15 mouse cellular contexts compared by ENCODE assay signal in the genomic region with DNA sequence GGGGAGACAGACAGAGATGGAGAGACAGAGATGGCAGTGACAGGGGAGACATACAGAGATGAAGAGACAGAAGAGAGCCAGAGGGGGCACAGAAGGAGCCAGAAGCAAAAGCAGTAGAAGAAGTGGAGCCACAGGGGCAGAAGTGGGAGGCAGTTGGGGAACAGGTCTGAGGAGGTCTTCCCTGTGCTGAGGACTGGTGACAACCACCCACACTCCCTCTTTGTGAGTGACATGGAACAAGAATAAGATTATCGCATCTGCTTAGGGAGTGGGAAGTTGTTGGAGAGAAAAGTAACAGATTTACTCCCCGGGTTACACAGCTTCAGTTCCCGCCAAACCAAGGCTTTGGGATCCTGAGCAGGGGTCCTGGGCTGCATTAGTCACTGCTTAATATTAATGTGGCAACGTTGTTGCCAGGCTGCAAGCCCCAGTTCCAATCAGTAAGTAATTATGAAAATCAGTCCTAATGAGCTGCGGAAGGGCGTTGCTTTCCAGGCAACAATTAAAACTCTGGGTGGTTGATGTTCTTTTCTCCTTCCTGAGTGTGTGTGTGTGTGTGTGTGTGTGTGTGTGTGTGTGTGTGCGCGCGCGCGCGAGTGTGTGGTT. TPM values are rescaled to one million over a fixed set of nuclear protein-coding genes. Genes with fewer than 3 reads are reported as not detected.
A peak's percentile ranks its signal among the peaks of the same experiment; 100 is the strongest.
DNase-seq lines count a peak whose midpoint lies in the region; ATAC-seq and TF ChIP-seq lines count a peak whose summit lies in the region.
"Had no signal": no experiment of that assay in that cellular context is flagged by ENCODE, and none has a peak within 500 bp of the region (broad histone marks: within the 10 kb centered on the region; RNA-seq: fewer than 3 reads in every experiment).

No protein-coding gene starts in this region.

- TF ChIP-seq POLR2A in kidney, adult 2 months (IDR thresholded peaks at IDR 0.05; ENCODE audit: low read depth, low read length): no peak

- no peak for ATAC-seq in kidney, embryonic 14.5 days (ENCODE audit: low FRiP score, low TSS enrichment)
- peak; percentile 86 for ATAC-seq in forebrain, embryonic 16.5 days
- ATAC-seq in midbrain, embryonic 13.5 days: peak; percentile 63; the same call in 1 of the 2 replicates
- ATAC-seq in liver, embryonic 12.5 days: no peak
- ATAC-seq: inflammation-experienced regulatory T-cells, adult 6 months had no signal

- H3K4me2 ChIP-seq in kidney, embryonic 14.5 days (replicated peaks; ENCODE audit: low read depth, low read length): no peak overlapping the region
- no peak overlapping the region for H3K4me2 ChIP-seq in forebrain, embryonic 16.5 days (ENCODE audit: low read length)
- H3K4me2 ChIP-seq in midbrain, embryonic 13.5 days (replicated peaks): no peak overlapping the region
- H3K4me2 ChIP-seq in liver, embryonic 12.5 days: no peak overlapping the region
- H3K4me2 ChIP-seq: heart, embryonic 13.5 days; neural tube, embryonic 12.5 days had no signal

- peak; percentile 18 for DNase-seq in kidney, adult 2 months
- DNase-seq in Muller cell, postnatal 12 days (ENCODE audit: inconsistent ontology term): peak; percentile 73
- DNase-seq in testis, postnatal 10 days (ENCODE audit: low spot score): no peak
- DNase-seq in B cell, adult 2 months: no peak
- DNase-seq: adrenal gland, adult 2 months; embryo, embryonic 11 days had no signal

- no peaks in the 10 kb centered on the region for H3K27me3 ChIP-seq in kidney, adult 2 months (replicated peaks; ENCODE audit: control insufficient read depth, insufficient read depth, low read length)
- H3K27me3 ChIP-seq in kidney, embryonic 14.5 days (ENCODE audit: control insufficient read depth, insufficient read depth, low read length): no peaks in the 10 kb centered on the region
- no peaks in the 10 kb centered on the region for H3K27me3 ChIP-seq in forebrain, embryonic 16.5 days (replicated peaks; ENCODE audit: control insufficient read depth, insufficient read depth, low read length)
- no peaks in the 10 kb centered on the region for H3K27me3 ChIP-seq in midbrain, embryonic 13.5 days
- no peaks in the 10 kb centered on the region for H3K27me3 ChIP-seq in liver, embryonic 12.5 days (replicated peaks)
- H3K27me3 ChIP-seq: heart, embryonic 13.5 days; neural tube, embryonic 12.5 days had no signal

- TF ChIP-seq CTCF in kidney, adult 2 months (conservative IDR thresholded peaks at IDR 0.05; ENCODE audit: insufficient read depth, insufficient read length, low read depth, low read length): no peak

- 0 out of 2 replicates have a peak, but pooled peaks cover 8% of the 10 kb centered on the region for H3K4me1 ChIP-seq in kidney, adult 2 months (ENCODE audit: control insufficient read depth, insufficient read depth, low read length)
- H3K4me1 ChIP-seq in kidney, embryonic 14.5 days (ENCODE audit: control insufficient read depth, insufficient read depth, low read length): peaks cover 8% of the 10 kb centered on the region
- H3K4me1 ChIP-seq in forebrain, embryonic 16.5 days (replicated peaks; ENCODE audit: control insufficient read depth, insufficient read depth, low read length): peaks cover 13% of the 10 kb centered on the region
- peaks cover 7% of the 10 kb centered on the region; the same call in 1 of the 2 replicates for H3K4me1 ChIP-seq in midbrain, embryonic 13.5 days (replicated peaks)
- no peaks in the 10 kb centered on the region for H3K4me1 ChIP-seq in liver, embryonic 12.5 days
- H3K4me1 ChIP-seq: neural tube, embryonic 12.5 days had no signal

- no peaks in the 10 kb centered on the region for H3K36me3 ChIP-seq in kidney, adult 2 months (ENCODE audit: control insufficient read depth, insufficient read depth, low read length)
- H3K36me3 ChIP-seq in kidney, embryonic 14.5 days (ENCODE audit: control insufficient read depth, insufficient read depth, low read length): no peaks in the 10 kb centered on the region
- H3K36me3 ChIP-seq in forebrain, embryonic 16.5 days (ENCODE audit: control insufficient read depth, insufficient read depth): no peaks in the 10 kb centered on the region
- H3K36me3 ChIP-seq in midbrain, embryonic 13.5 days: no peaks in the 10 kb centered on the region
- no peaks in the 10 kb centered on the region for H3K36me3 ChIP-seq in liver, embryonic 12.5 days
- H3K36me3 ChIP-seq: heart, embryonic 13.5 days; neural tube, embryonic 12.5 days had no signal

- no peak overlapping the region for H3K9ac ChIP-seq in kidney, embryonic 14.5 days (ENCODE audit: low read depth, low read length)
- no peak overlapping the region for H3K9ac ChIP-seq in forebrain, embryonic 16.5 days (replicated peaks; ENCODE audit: low read depth, low read length)
- no peak overlapping the region for H3K9ac ChIP-seq in midbrain, embryonic 13.5 days (replicated peaks)
- H3K9ac ChIP-seq in liver, embryonic 12.5 days: no peak overlapping the region
- H3K9ac ChIP-seq: heart, embryonic 13.5 days; neural tube, embryonic 12.5 days had no signal

- no peaks in the 10 kb centered on the region for H3K9me3 ChIP-seq in kidney, embryonic 14.5 days (ENCODE audit: control insufficient read depth, low read length)
- no peaks in the 10 kb centered on the region for H3K9me3 ChIP-seq in forebrain, embryonic 16.5 days (ENCODE audit: control insufficient read depth, low read length)
- H3K9me3 ChIP-seq in midbrain, embryonic 13.5 days: no peaks in the 10 kb centered on the region
- no peaks in the 10 kb centered on the region for H3K9me3 ChIP-seq in liver, embryonic 12.5 days (replicated peaks)
- H3K9me3 ChIP-seq: heart, embryonic 13.5 days; neural tube, embryonic 12.5 days had no signal

- H3K27ac ChIP-seq in kidney, adult 2 months (ENCODE audit: insufficient read depth, low read depth, low read length): no peak overlapping the region
- no peak overlapping the region for H3K27ac ChIP-seq in kidney, embryonic 14.5 days (ENCODE audit: low read depth, low read length)
- no peak overlapping the region for H3K27ac ChIP-seq in forebrain, embryonic 16.5 days (ENCODE audit: low read length)
- H3K27ac ChIP-seq in midbrain, embryonic 13.5 days: no peak overlapping the region
- no peak overlapping the region for H3K27ac ChIP-seq in liver, embryonic 12.5 days
- H3K27ac ChIP-seq: heart, embryonic 13.5 days; macrophage; neural tube, embryonic 12.5 days had no signal

- 35% methylated on average over 12 of the region's 12 CpGs for WGBS in kidney, adult 2 months
- 49% methylated on average over 12 of the region's 12 CpGs for WGBS in kidney, embryonic 14.5 days
- WGBS in forebrain, embryonic 16.5 days: 9% methylated on average over 12 of the region's 12 CpGs
- 62% methylated on average over 12 of the region's 12 CpGs for WGBS in midbrain, embryonic 13.5 days
- WGBS in liver, embryonic 12.5 days (ENCODE audit: insufficient replicate concordance): 59% methylated on average over 10 of the region's 12 CpGs

- no peak overlapping the region for H3K4me3 ChIP-seq in kidney, adult 2 months (ENCODE audit: insufficient read depth, low read depth, low read length)
- no peak overlapping the region for H3K4me3 ChIP-seq in kidney, embryonic 14.5 days (ENCODE audit: low read length)
- H3K4me3 ChIP-seq in forebrain, embryonic 16.5 days (replicated peaks; ENCODE audit: low read length): no peak overlapping the region
- H3K4me3 ChIP-seq in midbrain, embryonic 13.5 days (replicated peaks): no peak overlapping the region
- no peak overlapping the region for H3K4me3 ChIP-seq in liver, embryonic 12.5 days
- H3K4me3 ChIP-seq: heart, embryonic 13.5 days; neural tube, embryonic 12.5 days had no signal

RNA-seq across cellular contexts. Expression of gene Lypd6b, which starts 50.1 kb away (rescaled TPM):
- 1.5 and 1.9 TPM in 2 replicates for polyA plus RNA-seq in kidney, adult 2 months (2012; rRNA removed)
- 8.4 and 11.4 TPM in 2 replicates for polyA plus RNA-seq in kidney, embryonic 14.5 days (2014; fragmentation: Nextera tagmentation; extraction: Ambion mirVana)
- polyA plus RNA-seq in forebrain, embryonic 16.5 days (2015; fragmentation: Nextera tagmentation; extraction: Ambion mirVana): 8.7 and 12.4 TPM in 2 replicates
- 2.6 and 3.3 TPM in 2 replicates for polyA plus RNA-seq in midbrain, embryonic 13.5 days (2015; fragmentation: Nextera tagmentation; extraction: Ambion mirVana)
- polyA plus RNA-seq in liver, embryonic 12.5 days (2016; fragmentation: Nextera tagmentation; extraction: Ambion mirVana): 0.12 TPM in 1 of 2 replicates, not detected in the other
- polyA plus RNA-seq: liver, adult 2 months; macrophage had no signal

Comparison
In these comparisons a context has a peak if more than half of its experiments do, and no peak if none do; other contexts are left out.
1. DNase-seq: peak in kidney, adult 2 months (single experiment) and Muller cell, postnatal 12 days (single experiment); none in testis, postnatal 10 days (single experiment) and B cell, adult 2 months (0 of 2).
2. ATAC-seq: peak in forebrain, embryonic 16.5 days (single experiment) and midbrain, embryonic 13.5 days (single experiment); none in kidney, embryonic 14.5 days (single experiment) and liver, embryonic 12.5 days (single experiment).